Mouse (Mus musculus) small intestine, adult 2 months (tissue): ENCODE results near the gene Gm30191.

ENCODE experiments used
- CTCF ChIP-seq: fragments of 200-500 bp; IDR thresholded peaks from 2 replicates; pipeline ENCODE4 v1.5.1; 2012; ENCODE audit warnings: low read depth, mild to moderate bottlenecking, control low read depth, inconsistent platforms, low read length, moderate library complexity, mixed read lengths; ENCODE audit not compliant: insufficient replicate concordance, insufficient read length; ENCODE audit errors: extremely low read depth
- POLR2A ChIP-seq: fragments of 200-500 bp; IDR thresholded peaks from 2 replicates; pipeline ENCODE4 v1.6.1; 2012; ENCODE audit warnings: low read depth, mild to moderate bottlenecking, control low read depth, inconsistent platforms, low read length, moderate library complexity

DNA sequence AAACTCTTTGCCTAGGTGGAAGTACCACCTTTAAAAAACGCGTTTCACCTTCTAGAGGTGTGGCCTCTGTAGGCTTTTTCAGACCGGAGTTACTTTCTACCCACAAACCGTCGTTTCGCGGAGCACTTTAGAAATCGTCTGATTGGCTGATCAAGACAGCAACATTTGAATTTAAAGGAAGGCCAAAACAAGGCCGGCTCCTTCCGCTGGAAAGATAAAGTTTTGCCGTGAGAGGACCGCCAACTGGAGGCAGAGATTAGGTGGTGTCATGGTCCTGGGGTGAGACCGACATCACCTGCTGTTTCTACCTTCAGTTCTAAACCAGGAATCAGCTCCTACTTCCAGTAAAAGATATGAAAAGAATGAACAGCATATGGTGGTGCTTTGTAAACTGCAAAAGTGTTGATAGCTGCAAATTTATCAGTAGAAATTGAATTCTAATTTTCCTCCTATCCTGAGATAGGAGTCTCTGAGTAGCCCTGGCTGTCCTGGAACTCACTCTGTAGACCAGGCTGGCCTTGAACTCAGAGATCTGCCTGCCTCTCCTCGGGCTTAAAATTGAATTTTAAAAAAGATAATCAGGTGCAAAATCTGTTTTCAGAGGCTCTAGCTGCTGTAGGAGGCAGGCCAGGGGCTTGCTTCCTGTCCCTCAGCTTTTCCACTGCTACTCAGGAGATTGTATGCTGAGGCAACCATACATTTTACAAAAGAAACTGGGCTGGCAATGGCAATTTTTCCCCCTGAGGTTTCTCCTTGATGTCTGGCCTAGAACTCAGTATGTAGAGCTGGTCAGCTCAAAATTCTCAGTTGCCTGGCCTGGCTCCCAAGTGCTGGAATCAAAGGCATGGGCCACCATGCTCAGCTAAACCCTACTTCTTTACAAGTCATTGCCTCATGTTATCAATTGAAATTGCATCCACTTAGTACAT lies 26.9 kb downstream of the Gm30191 start:
- TF ChIP-seq POLR2A: no peak
- no peak for TF ChIP-seq CTCF
